Mouse (Mus musculus) small intestine, adult 2 months (tissue): ENCODE measurements around the gene Gan. TPM values are rescaled to one million over a fixed set of nuclear protein-coding genes. Genes with fewer than 3 reads are reported as not detected.
A peak's percentile ranks its signal among the peaks of the same experiment; 100 is the strongest.

Experiments used
- H3K27ac ChIP-seq: fragments of 200-500 bp; 2 replicates; pipeline ENCODE4 v1.5.1; 2012; ENCODE audit warnings: low read depth, low read length, control low read depth, inconsistent platforms; ENCODE audit not compliant: insufficient read depth
- H3K27me3 ChIP-seq: fragments of 200-500 bp; 2 replicates; pipeline ENCODE4 v1.6.1; 2012; ENCODE audit warnings: mild to moderate bottlenecking, moderate library complexity, low read length, inconsistent platforms; ENCODE audit not compliant: control insufficient read depth, insufficient read depth
- H3K36me3 ChIP-seq: fragments of 200-500 bp; 2 replicates; pipeline ENCODE4 v1.6.1; 2012; ENCODE audit warnings: mild to moderate bottlenecking, low read length, control low read depth, inconsistent platforms; ENCODE audit not compliant: control insufficient read depth, insufficient read depth
- H3K4me1 ChIP-seq: fragments of 200-500 bp; 2 replicates; pipeline ENCODE4 v1.6.1; 2012; ENCODE audit warnings: low read length, inconsistent platforms, mixed read lengths; ENCODE audit not compliant: control insufficient read depth, insufficient read depth, insufficient read length
- H3K4me3 ChIP-seq: fragments of 200-500 bp; 2 replicates; pipeline ENCODE4 v1.5.1; 2012; ENCODE audit warnings: low read depth, mild to moderate bottlenecking, control low read depth, inconsistent platforms, low read length, moderate library complexity
- CTCF ChIP-seq: fragments of 200-500 bp; IDR thresholded peaks from 2 replicates; pipeline ENCODE4 v1.5.1; 2012; ENCODE audit warnings: low read depth, mild to moderate bottlenecking, control low read depth, inconsistent platforms, low read length, moderate library complexity, mixed read lengths; ENCODE audit not compliant: insufficient replicate concordance, insufficient read length; ENCODE audit errors: extremely low read depth
- POLR2A ChIP-seq: fragments of 200-500 bp; IDR thresholded peaks from 2 replicates; pipeline ENCODE4 v1.6.1; 2012; ENCODE audit warnings: low read depth, mild to moderate bottlenecking, control low read depth, inconsistent platforms, low read length, moderate library complexity
- WGBS: fragments of 180-500 bp; shearing (Covaris S2); methylation state at CpG from one replicate; pipeline ENCODE4 v1.1.7; 2018; 5-methylcytosine and 5-hydroxymethylcytosine counted together
- polyA plus RNA-seq: library from polyadenylated mRNA; depleted of rRNA; stranded (reverse); fragments of >200 nt; gene quantifications from 2 replicates; pipeline ENCODE4 v1.2.3, GENCODE M21; 2012; rRNA removed

Gan gene
- polyA plus RNA-seq: 2.4 and 4.6 TPM in 2 replicates

- H3K27me3 ChIP-seq: no peaks in the 10 kb centered on the region
- H3K4me1 ChIP-seq: peaks cover 17% of the 10 kb centered on the region; the same call in 1 of the 2 replicates
- H3K27ac ChIP-seq: peak within 1 kb of the TSS; percentile 97
- TF ChIP-seq CTCF (no peak), POLR2A (no peak)
- under 1% methylated on average over 65 of the region's 65 CpGs for WGBS
- H3K4me3 ChIP-seq: peak within 1 kb of the TSS; percentile 93
- 0 out of 2 replicates have a peak, but pooled peaks cover 4% of the 10 kb centered on the region for H3K36me3 ChIP-seq
Observed at GRCm38 (mm10) chr8:117158135-117158761, at the start of gene Gan. Gene Gan, plus strand, starts transcription at chr8:117158135.

- Histone ChIP-seq H3K27ac (no peak overlapping the region), H3K27me3 (no peaks in the 10 kb centered on the region), H3K4me3 (no peak overlapping the region), H3K36me3 (no peaks in the 10 kb centered on the region), H3K4me1 (peaks cover 13% of the 10 kb centered on the region; the same call in 1 of the 2 replicates)
- 89% methylated on average over 19 of the region's 19 CpGs for WGBS
- peak; percentile 57; the same call in 1 of the 2 replicates for TF ChIP-seq CTCF
- no peak for TF ChIP-seq POLR2A
Observed at GRCm38 (mm10) chr8:117109018-117109711, 48.8 kb upstream of the Gan start.

- no peak overlapping the region for H3K4me3 ChIP-seq
- peak; percentile 71; the same call in 1 of the 2 replicates for TF ChIP-seq CTCF
- no peak for TF ChIP-seq POLR2A
- 26% methylated on average over 16 of the region's 16 CpGs for WGBS
- H3K27ac ChIP-seq: 0 out of 2 replicates have a peak overlapping the region, but pooled peaks have one; percentile 1
- H3K27me3 ChIP-seq: no peaks in the 10 kb centered on the region
- peaks cover 14% of the 10 kb centered on the region; the same call in 1 of the 2 replicates for H3K4me1 ChIP-seq
- no peaks in the 10 kb centered on the region for H3K36me3 ChIP-seq
Observed at GRCm38 (mm10) chr8:117109801-117110390, 48.0 kb upstream of the Gan start.

GRCm38 (mm10) chr8:117111641-117112040 lies 46.3 kb upstream of the Gan start:
- WGBS: 23% methylated on average over 3 of the region's 3 CpGs
- no peak overlapping the region for H3K4me3 ChIP-seq
- TF ChIP-seq POLR2A (no peak), CTCF (no peak)
- no peaks in the 10 kb centered on the region for H3K36me3 ChIP-seq
- peaks cover 23% of the 10 kb centered on the region for H3K4me1 ChIP-seq
- H3K27ac ChIP-seq: peak overlapping the region; percentile 96
- no peaks in the 10 kb centered on the region for H3K27me3 ChIP-seq

- H3K4me1 ChIP-seq: peaks cover 26% of the 10 kb centered on the region
- H3K27ac ChIP-seq: peak overlapping the region; percentile 96
- H3K4me3 ChIP-seq: 0 out of 2 replicates have a peak overlapping the region, but pooled peaks have one; percentile 15
- WGBS: 17% methylated on average over 8 of the region's 8 CpGs
- no peaks in the 10 kb centered on the region for H3K27me3 ChIP-seq
- no peaks in the 10 kb centered on the region for H3K36me3 ChIP-seq
- no peak for TF ChIP-seq POLR2A
- no peak for TF ChIP-seq CTCF
Observed at GRCm38 (mm10) chr8:117112261-117112660, 45.7 kb upstream of the Gan start.

- Histone ChIP-seq H3K27me3 (no peaks in the 10 kb centered on the region), H3K4me3 (no peak overlapping the region), H3K27ac (peak overlapping the region; percentile 91), H3K4me1 (peaks cover 28% of the 10 kb centered on the region), H3K36me3 (no peaks in the 10 kb centered on the region)
- WGBS: 23% methylated on average over 6 of the region's 6 CpGs
- TF ChIP-seq CTCF (no peak), POLR2A (no peak)
Observed at GRCm38 (mm10) chr8:117115094-117115493, 42.8 kb upstream of the Gan start.
